Mouse (Mus musculus) right cerebral cortex, adult 18-20 months (tissue): ENCODE measurements around the gene Ssr2.

Experiments used
- DNase-seq: peaks from one replicate; pipeline ENCODE4 v3.0.0; 2022; ENCODE audit warnings: mixed read lengths

The Ssr2 gene

DNA sequence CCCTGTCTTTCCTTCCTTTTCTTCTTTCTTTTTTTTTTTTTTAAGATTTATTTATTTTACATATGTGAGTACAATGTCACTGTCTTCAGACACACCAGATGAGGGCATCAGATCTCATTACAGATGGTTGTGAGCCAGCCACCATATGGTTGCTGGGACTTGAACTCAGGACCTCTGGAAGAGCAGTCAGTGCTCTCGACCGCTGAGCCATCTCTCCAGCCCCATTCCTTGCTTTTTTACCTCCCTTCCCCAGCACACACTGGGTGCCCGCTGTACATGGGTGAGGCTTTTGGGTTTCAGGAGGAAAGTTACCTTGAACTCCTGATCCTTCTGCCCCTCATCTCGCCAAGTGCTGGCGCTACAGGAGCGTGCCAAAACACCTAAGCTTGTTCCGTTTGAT, 49.9 kb downstream of the Ssr2 start:
- DNase-seq: no peak

DNA sequence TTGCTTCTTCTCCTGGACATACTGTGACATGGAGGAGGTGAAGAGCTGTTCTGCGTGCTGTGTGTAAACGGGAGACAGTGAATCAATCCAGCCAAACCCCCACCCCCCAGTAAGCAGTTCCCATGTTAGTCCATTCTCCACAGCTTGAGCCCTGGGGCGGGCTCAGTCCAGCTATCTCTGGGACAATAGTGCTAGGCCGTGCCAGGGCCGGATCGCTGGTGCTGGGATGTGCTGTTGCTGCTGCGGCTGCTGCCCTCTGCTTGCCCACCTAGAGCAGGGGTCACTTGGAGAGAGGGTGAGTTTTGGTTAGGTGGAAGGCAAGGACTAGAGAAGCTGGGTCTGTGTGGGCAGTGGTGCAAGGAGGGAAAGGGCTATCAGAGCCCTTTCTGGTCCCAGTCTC, 50.6 kb downstream of the Ssr2 start:
- DNase-seq: no peak

DNA sequence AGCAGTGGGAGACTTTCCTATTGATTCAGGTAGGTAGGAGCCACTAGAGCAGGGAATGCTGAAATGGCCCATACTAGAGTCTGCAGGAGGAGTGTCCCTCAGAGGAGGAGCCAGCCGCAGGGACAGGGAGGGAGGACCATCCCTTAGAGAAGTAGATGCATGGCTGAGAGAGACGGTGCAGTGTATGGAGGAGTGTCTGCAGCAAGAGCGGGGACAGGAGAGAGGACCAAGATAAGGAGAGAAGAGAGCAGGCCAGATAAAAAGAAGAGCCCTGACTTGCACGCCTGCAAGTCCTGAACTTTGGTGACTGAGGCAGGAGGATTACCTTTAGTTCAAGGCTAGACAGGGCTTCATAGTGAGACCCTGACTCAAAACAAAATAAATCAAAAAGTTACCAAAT, 51.4 kb downstream of the Ssr2 start:
- no peak for DNase-seq

DNA sequence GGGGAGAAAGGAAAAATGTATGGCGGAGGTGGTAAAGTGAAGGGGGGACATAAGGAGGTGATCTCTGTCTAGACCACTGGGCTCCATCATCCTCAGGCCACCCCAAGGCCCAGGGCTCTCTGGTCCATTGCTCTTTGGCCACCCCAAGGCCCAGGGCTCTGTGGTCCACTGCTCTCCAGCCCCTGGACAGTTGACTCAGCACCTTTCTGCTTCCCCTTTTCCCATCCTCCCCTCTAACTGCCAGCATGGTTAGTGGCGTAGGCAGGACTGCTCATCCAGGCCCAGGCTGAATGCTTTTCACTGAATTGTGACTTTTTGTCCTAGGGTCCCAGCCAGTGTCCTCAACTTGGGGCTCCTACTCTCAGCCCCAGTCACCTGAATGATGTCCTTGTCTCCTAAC, 51.9 kb downstream of the Ssr2 start:
- DNase-seq: no peak

DNA sequence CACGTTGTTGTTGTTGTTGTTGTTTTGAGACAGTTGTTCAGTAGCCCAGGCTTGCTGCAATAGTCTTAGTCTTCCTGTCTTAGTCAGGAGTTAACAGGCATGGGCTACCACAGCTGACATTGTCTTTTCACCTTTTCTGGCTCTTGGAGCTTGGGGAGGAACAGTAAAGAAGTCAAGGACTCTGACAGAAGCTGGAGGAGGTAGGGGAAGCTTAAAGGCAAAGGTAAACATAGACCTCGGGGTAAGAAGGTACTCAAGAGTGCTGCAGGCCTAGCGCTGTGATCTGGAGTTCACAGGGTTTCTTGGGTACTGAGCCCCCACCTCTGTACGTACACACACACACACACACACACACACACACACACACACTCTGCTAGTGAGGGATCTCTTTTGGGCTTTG, 53.1 kb downstream of the Ssr2 start:
- no peak for DNase-seq

DNA sequence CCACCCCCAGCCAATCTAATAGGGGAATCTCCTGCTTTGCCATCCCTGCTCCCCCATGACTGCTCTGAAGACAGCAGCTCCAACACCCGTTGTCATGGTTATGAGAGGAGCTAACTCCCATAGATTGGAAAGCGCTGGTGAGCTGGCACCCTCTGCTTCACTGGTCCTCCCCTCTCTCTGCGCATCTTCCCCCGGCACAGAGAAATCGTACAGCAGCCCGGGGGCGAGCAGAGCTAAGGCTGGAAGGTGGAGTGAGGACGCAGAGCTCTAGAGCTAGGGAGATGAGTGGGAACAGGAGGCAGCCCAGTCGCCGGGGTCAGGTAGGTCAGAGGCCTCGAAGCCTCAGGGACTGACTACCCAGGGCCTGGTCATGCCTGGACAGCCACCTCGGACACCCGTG, 53.6 kb downstream of the Ssr2 start:
- DNase-seq: peak; percentile 92

DNA sequence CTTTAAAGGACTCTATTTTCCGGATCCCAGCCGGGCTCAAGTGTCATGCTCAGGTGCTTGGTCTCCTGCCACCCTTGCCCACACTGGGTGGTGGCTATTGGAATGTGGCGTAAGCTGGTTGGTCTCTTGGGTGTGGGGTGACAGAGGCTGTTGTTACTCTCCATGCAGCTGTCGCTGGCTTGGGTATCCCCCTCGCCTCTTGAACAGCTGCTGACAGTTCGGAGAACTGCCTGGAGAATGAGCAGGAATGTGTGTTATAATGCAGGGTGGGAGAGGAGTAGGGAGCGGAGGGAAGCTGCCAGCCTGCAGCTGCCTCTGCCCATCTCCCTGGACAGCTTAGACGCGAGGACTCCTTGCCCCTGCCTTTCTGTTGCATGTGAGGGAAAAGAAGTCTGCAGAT, 54.3 kb downstream of the Ssr2 start:
- DNase-seq: no peak

DNA sequence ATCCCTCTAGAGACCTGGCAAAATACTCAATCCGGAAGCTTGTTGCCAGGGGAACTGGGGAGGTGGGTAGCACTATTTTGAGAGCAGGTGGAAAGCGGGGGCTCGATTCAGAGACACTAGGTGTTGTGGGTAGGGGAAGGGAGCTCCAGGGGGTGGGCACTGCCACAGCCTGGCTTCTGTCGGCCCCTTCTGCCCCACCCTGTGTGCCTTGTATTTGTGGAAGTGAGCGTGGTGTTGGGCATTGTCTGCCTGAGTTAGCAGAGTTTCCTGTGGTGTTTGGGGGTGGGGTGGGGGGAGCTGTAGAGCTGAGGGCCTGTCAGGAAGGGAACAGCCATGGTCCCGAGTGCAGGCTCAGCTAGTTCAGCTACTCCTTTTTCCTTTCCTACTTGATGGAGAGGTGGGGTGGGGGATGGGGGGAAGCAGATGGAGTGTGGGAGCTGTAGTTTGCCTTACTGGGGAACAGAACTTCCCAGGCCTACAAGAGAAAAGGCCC, 55.2 kb downstream of the Ssr2 start:
- peak; percentile 82 for DNase-seq

DNA sequence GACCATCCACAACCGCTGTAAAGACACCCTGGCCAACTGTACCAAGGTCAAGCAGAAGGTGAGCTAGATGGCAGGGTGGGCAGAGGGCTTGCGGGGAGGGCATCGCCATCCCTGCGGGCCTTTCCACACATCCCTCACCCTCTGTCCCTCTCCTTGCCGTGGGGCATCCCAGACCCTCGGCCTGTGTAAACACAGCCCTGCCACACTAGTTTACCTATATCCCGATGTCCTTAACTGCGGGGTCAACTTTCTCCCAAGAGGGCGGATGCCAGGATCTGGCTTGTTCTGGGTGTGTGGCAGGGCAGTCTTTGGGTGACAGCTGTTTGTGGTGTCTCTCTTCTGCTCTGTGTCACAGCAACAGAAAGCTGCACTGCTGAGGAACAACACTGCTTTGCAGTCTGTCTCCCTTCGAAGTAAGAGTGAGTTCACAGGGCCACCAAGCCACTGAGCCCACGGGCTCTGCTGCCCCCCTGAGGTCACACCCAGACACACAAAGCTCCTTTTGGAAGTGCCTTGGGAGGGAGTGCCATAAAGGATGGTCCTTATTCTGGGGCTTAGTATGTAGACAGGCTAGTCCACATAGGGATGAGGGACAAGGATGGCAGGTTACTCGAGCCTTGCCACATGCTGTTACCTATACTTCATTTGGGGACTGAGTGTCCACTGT, 56.4 kb downstream of the Ssr2 start:
- no peak for DNase-seq

DNA sequence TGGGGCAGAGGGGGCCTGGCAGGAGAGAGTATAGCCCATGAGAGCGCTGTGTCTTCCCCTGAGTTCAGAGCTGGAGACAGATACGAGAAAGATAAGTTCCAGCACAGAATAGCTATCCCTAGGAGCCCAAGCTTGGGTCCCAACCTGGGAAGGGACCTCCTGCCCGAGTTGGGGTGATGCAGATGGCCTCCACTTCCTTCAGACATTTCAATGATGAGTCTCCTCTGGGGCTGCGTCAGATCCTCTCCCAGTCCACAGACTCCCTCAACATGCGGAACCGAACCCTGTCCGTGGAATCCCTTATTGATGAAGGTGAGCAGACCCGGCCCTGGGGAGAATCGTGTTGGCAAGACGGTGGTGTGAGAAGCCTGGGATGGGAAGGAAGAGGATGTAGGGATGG, 57.4 kb downstream of the Ssr2 start:
- no peak for DNase-seq

DNA sequence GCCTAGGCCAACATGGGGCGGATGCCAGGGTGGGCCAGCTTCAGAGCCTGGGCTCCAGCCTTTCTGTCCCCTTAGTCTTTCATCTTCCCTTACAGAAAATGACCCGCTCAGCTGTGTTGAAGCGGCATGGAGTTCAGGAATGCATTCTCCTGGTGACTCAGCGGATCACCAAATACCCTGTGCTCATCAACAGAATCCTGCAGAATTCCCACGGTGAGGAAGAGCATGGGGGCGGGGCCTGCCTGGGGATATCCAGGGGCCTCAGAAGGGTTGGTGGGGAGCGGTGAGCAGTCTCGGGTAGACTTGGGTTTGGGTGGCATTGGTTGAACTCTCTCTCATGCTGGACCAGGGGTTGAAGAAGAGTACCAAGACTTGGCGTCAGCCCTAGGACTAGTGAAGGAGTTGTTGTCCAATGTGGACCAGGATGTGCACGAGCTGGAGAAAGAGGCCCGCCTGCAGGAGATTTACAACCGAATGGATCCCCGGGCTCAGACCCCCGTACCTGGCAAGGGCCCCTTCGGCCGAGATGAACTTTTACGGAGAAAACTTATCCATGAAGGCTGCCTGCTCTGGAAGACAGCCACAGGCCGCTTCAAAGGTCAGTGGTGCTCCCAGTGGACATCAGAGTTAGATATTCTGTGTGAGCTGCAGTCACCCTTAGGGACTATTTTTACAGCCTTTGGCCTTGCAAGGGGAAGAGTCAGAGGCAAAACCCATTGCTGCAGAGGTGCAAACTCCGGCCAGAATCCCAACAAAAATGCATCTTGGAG, 60.0 kb downstream of the Ssr2 start:
- DNase-seq: no peak

DNA sequence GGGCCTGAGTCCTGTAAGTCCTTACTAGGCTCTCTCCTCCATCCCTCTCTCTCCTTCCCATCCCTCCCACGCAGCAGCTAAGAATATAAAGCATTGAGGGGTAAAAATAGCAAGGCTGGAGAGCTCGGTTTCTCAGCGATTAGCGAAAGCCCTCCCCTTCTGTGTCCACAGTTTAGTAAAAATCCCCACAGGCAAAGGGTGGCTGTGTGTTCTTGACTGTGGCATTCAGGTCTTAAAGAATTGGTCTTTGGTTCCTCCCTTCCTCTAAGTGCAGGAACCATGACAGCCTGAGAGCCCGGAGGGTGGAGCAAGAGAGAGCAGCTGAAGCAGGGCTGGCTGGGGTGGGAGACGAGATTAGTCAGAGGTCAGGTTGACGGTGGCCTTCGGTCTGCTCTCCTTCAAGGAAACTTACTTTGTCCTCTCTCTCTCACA, 60.9 kb downstream of the Ssr2 start:
- no peak for DNase-seq

DNA sequence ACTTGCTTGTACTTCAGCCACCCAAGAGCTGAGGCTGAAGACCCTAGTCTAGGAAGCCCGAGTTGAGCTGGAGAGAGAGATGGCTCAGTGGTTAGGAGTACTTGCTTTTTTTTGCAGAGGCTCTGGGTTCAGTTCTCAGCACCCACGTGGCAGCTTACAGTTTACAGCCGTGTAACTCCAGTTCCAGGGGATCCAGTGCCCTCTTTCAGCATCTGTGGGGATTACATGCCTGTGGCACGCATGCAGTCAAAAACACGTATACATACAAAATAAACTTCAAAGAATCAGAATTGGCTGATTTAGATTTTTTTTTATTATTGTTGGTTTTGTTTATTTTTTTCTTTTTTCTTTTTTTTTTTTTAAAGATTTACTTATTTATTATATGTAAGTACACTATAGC, 61.5 kb downstream of the Ssr2 start:
- DNase-seq: no peak
